Mouse (Mus musculus): Measurements from ENCODE around the gene Tuba4a.

GRCm38 (mm10) chr1:75250498-75250897 lies 30.8 kb upstream of the Tuba4a start:
- TF ChIP-seq POLR2A (IDR thresholded peaks at IDR 0.05; ENCODE audit: insufficient read depth, low read length) (no peak), CTCF (IDR thresholded peaks at IDR 0.05; ENCODE audit: low read depth, low read length) (no peak), EP300 (IDR thresholded peaks at IDR 0.05; ENCODE audit: insufficient read depth, low read depth, low read length) (0 out of 2 replicates have a peak, but pooled peaks have one; percentile 23)
